Comparison of ENCODE assay signal across 8 mouse cellular contexts in the genomic region with DNA sequence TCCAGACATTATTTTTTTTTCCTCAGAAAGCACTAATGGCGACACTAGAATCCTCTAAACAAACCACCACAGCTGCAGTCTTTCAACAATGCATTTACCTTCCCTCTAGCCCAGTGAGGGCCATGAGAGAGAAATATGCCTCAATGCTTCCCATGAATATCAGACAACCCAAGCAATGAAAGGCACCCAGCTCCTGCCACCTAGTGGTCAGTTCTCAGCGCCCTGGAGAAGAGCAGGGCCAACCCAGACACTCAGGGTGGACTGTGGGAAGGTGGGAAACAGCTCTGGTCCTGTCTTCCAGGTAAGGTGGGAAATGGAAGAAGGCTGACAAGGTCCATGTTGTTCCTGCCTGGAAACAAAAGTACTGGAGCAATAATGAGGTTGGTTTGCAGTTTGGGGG. TPM values are rescaled to one million over a fixed set of nuclear protein-coding genes. Genes with fewer than 3 reads are reported as not detected.
A peak's percentile ranks its signal among the peaks of the same experiment; 100 is the strongest.
DNase-seq lines count a peak whose midpoint lies in the region; ATAC-seq lines count a peak whose summit lies in the region.

No protein-coding gene starts in this region.

- H3K9ac ChIP-seq in hindbrain, embryonic 13.5 days, result no peak overlapping the region

- no peak overlapping the region for H3K4me3 ChIP-seq in hindbrain, embryonic 13.5 days

- peaks cover 31% of the 10 kb centered on the region for H3K36me3 ChIP-seq in hindbrain, embryonic 13.5 days

- no peak overlapping the region for H3K4me2 ChIP-seq in hindbrain, embryonic 13.5 days

- no peaks in the 10 kb centered on the region for H3K4me1 ChIP-seq in hindbrain, embryonic 13.5 days (replicated peaks)

- DNase-seq in Muller cell, postnatal 12 days (ENCODE audit: inconsistent ontology term), result peak; percentile 51
- DNase-seq in cerebellum, adult 11 months, result peak; percentile 50
- DNase-seq in layer of hippocampus, postnatal 14 days (ENCODE audit: low spot score in 2 of 2), result peak; percentile 53 to 71
- peak; percentile 62 to 69 for DNase-seq in lung, postnatal 4 days
- DNase-seq in right cerebral cortex, adult 2 months (ENCODE audit: low spot score in 2 of 2), result peak; percentile 77 to 78
- no peak for DNase-seq in natural killer cell, adult 2 months (ENCODE audit: low spot score in 2 of 2)

- H3K27ac ChIP-seq in hindbrain, embryonic 13.5 days, result no peak overlapping the region

- H3K9me3 ChIP-seq in hindbrain, embryonic 13.5 days, result no peaks in the 10 kb centered on the region

- H3K27me3 ChIP-seq in hindbrain, embryonic 13.5 days, result no peaks in the 10 kb centered on the region

- peak; percentile 97 for ATAC-seq in frontal cortex, adult (ENCODE audit: low TSS enrichment)
- peak; percentile 82 for ATAC-seq in hindbrain, embryonic 13.5 days (ENCODE audit: low FRiP score)

- 16% methylated on average over 2 of the region's 2 CpGs for WGBS in hindbrain, embryonic 13.5 days

RNA-seq across cellular contexts. Expression of gene Nmt2, which starts 55.0 kb away (rescaled TPM):
- 97.7 and 102 TPM in 2 replicates for polyA plus RNA-seq in hindbrain, embryonic 13.5 days (2015; fragmentation: Nextera tagmentation; extraction: Ambion mirVana)
- total RNA-seq in layer of hippocampus, postnatal 14 days (2021), result 10 to 100 TPM; 71.5 to 73.1 TPM

Comparison
In these comparisons a context has a peak if more than half of its experiments do, and no peak if none do; other contexts are left out.
1. DNase-seq: peak in Muller cell, postnatal 12 days (single experiment), cerebellum, adult 11 months (single experiment), layer of hippocampus, postnatal 14 days (2 of 2), lung, postnatal 4 days (2 of 2) and right cerebral cortex, adult 2 months (2 of 2); none in natural killer cell, adult 2 months (0 of 2).